ENCODE assay signal across 9 mouse cellular contexts in genomic region chr3:130760711-130761435, GRCm38 (mm10). TPM values are rescaled to one million over a fixed set of nuclear protein-coding genes. Genes with fewer than 3 reads are reported as not detected.
DNase-seq lines count a peak whose midpoint lies in the region; ATAC-seq and TF ChIP-seq lines count a peak whose summit lies in the region.
"Had no signal": no experiment of that assay in that cellular context is flagged by ENCODE, and none has a peak within 500 bp of the region (broad histone marks: within the 10 kb centered on the region; RNA-seq: fewer than 3 reads in every experiment).

No protein-coding gene starts in this region.

- peak; percentile 5 for DNase-seq in liver, adult 2 months (ENCODE audit: extremely low read depth, low read depth, low spot score)
- peak; percentile 83 for DNase-seq in adrenal gland, postnatal 14 days
- DNase-seq in kidney, postnatal 36 days, result peak; percentile 35 to 77
- DNase-seq in retina, postnatal 7 days (ENCODE audit: low read depth, low spot score), result peak; percentile 47

- TF ChIP-seq CTCF in liver, adult 2 months (IDR thresholded peaks at IDR 0.05; ENCODE audit: low read depth, low read length), result peak; percentile 49; the same call in 1 of the 2 replicates

- no peaks in the 10 kb centered on the region for H3K4me1 ChIP-seq in liver, adult 2 months (ENCODE audit: control insufficient read depth, insufficient read depth, low read length)
- H3K4me1 ChIP-seq in liver, embryonic 12.5 days, result no peaks in the 10 kb centered on the region
- peaks cover 30% of the 10 kb centered on the region for H3K4me1 ChIP-seq in embryonic facial prominence, embryonic 13.5 days
- H3K4me1 ChIP-seq in lung, embryonic 15.5 days, result 0 out of 2 replicates have a peak, but pooled peaks cover 3% of the 10 kb centered on the region
- H3K4me1 ChIP-seq: heart, embryonic 13.5 days had no signal

- 53% methylated on average over 24 of the region's 24 CpGs for WGBS in liver, adult 2 months
- 53% methylated on average over 24 of the region's 24 CpGs for WGBS in liver, embryonic 12.5 days (ENCODE audit: insufficient replicate concordance)
- 42% methylated on average over 24 of the region's 24 CpGs for WGBS in embryonic facial prominence, embryonic 13.5 days
- WGBS in lung, embryonic 15.5 days, result 44% methylated on average over 24 of the region's 24 CpGs

- no peak overlapping the region for H3K4me2 ChIP-seq in liver, embryonic 12.5 days
- H3K4me2 ChIP-seq in embryonic facial prominence, embryonic 13.5 days, result peak overlapping the region; percentile 26
- peak overlapping the region; percentile 32; the same call in 1 of the 2 replicates for H3K4me2 ChIP-seq in lung, embryonic 15.5 days
- H3K4me2 ChIP-seq: heart, embryonic 13.5 days had no signal

- H3K9me3 ChIP-seq in liver, embryonic 12.5 days (replicated peaks), result no peaks in the 10 kb centered on the region
- no peaks in the 10 kb centered on the region for H3K9me3 ChIP-seq in embryonic facial prominence, embryonic 13.5 days
- H3K9me3 ChIP-seq in lung, embryonic 15.5 days, result no peaks in the 10 kb centered on the region
- H3K9me3 ChIP-seq: heart, embryonic 13.5 days had no signal

- H3K9ac ChIP-seq in liver, adult 2 months (ENCODE audit: low read depth, low read length), result no peak overlapping the region
- H3K9ac ChIP-seq in liver, embryonic 12.5 days, result no peak overlapping the region
- no peak overlapping the region for H3K9ac ChIP-seq in embryonic facial prominence, embryonic 13.5 days
- no peak overlapping the region for H3K9ac ChIP-seq in lung, embryonic 15.5 days
- H3K9ac ChIP-seq: heart, embryonic 13.5 days had no signal

- no peaks in the 10 kb centered on the region for H3K79me2 ChIP-seq in liver, adult 2 months (ENCODE audit: control insufficient read depth, insufficient read depth, low read length)

- no peak for ATAC-seq in liver, embryonic 12.5 days
- ATAC-seq in embryonic facial prominence, embryonic 13.5 days (ENCODE audit: insufficient number of reproducible peaks, insufficient read depth, low FRiP score, low TSS enrichment, low read depth), result no peak
- ATAC-seq in lung, embryonic 15.5 days (ENCODE audit: borderline replicate concordance, extremely low read depth, low FRiP score, low TSS enrichment), result no peak
- ATAC-seq in activated CD4-positive, CD25-positive, alpha-beta regulatory T cell, adult 4 months, result no peak

- H3K27ac ChIP-seq in liver, adult 2 months (replicated peaks; ENCODE audit: insufficient read depth, low read depth, low read length), result no peak overlapping the region
- H3K27ac ChIP-seq in liver, embryonic 12.5 days, result no peak overlapping the region
- H3K27ac ChIP-seq in embryonic facial prominence, embryonic 13.5 days, result peak overlapping the region; percentile 44; the same call in 1 of the 2 replicates
- no peak overlapping the region for H3K27ac ChIP-seq in lung, embryonic 15.5 days
- H3K27ac ChIP-seq: heart, embryonic 13.5 days had no signal

- no peak overlapping the region for H3K4me3 ChIP-seq in liver, adult 2 months (ENCODE audit: insufficient read depth, low read depth, low read length)
- no peak overlapping the region for H3K4me3 ChIP-seq in liver, embryonic 12.5 days
- H3K4me3 ChIP-seq in embryonic facial prominence, embryonic 13.5 days, result no peak overlapping the region
- H3K4me3 ChIP-seq in lung, embryonic 15.5 days, result no peak overlapping the region
- H3K4me3 ChIP-seq: heart, embryonic 13.5 days had no signal

- TF ChIP-seq POLR2A in liver, adult 2 months (IDR thresholded peaks at IDR 0.05; ENCODE audit: extremely low read depth, insufficient read depth, low read length), result no peak

- H3K36me3 ChIP-seq in liver, adult 2 months (ENCODE audit: control insufficient read depth, insufficient read depth, low read length), result no peaks in the 10 kb centered on the region
- H3K36me3 ChIP-seq in liver, embryonic 12.5 days, result no peaks in the 10 kb centered on the region
- H3K36me3 ChIP-seq in embryonic facial prominence, embryonic 13.5 days, result no peaks in the 10 kb centered on the region
- H3K36me3 ChIP-seq in lung, embryonic 15.5 days, result no peaks in the 10 kb centered on the region
- H3K36me3 ChIP-seq: heart, embryonic 13.5 days had no signal

- H3K27me3 ChIP-seq in liver, adult 2 months (ENCODE audit: control insufficient read depth, insufficient read depth, low read length), result no peaks in the 10 kb centered on the region
- H3K27me3 ChIP-seq in liver, embryonic 12.5 days (replicated peaks), result no peaks in the 10 kb centered on the region
- no peaks in the 10 kb centered on the region for H3K27me3 ChIP-seq in embryonic facial prominence, embryonic 13.5 days
- H3K27me3 ChIP-seq in lung, embryonic 15.5 days, result no peaks in the 10 kb centered on the region
- H3K27me3 ChIP-seq: heart, embryonic 13.5 days had no signal

RNA-seq across cellular contexts. Expression of gene Rpl34, which starts 30.7 kb away (rescaled TPM):
- 688 and 745 TPM in 2 replicates for total RNA-seq in liver, adult 2 months (2014; rRNA removed)
- polyA plus RNA-seq in liver, adult 2 months (2012; rRNA removed), result 420 and 499 TPM in 2 replicates
- polyA plus RNA-seq in liver, embryonic 12.5 days (2016; fragmentation: Nextera tagmentation; extraction: Ambion mirVana), result 756 and 816 TPM in 2 replicates
- 654 and 801 TPM in 2 replicates for total RNA-seq in adrenal gland, postnatal 14 days (2021)
- polyA plus RNA-seq in embryonic facial prominence, embryonic 13.5 days (2015; fragmentation: Nextera tagmentation; extraction: Ambion mirVana), result 960 and 1,059 TPM in 2 replicates
- 833 and 930 TPM in 2 replicates for polyA plus RNA-seq in lung, embryonic 15.5 days (2015; fragmentation: Nextera tagmentation; extraction: Ambion mirVana)
- polyA plus RNA-seq in activated CD4-positive, CD25-positive, alpha-beta regulatory T cell, adult 4 months (2017; shearing (Covaris generic)), result 1,000 to 10,000 TPM; 1,918 to 2,174 TPM

RNA-seq across cellular contexts. Expression of gene Ostc, which starts 51.6 kb away (rescaled TPM):
- total RNA-seq in liver, adult 2 months (2014; rRNA removed), result 130 and 135 TPM in 2 replicates
- 42.9 and 49.5 TPM in 2 replicates for polyA plus RNA-seq in liver, adult 2 months (2012; rRNA removed)
- 215 and 221 TPM in 2 replicates for polyA plus RNA-seq in liver, embryonic 12.5 days (2016; fragmentation: Nextera tagmentation; extraction: Ambion mirVana)
- total RNA-seq in adrenal gland, postnatal 14 days (2021), result 94.0 and 97.0 TPM in 2 replicates
- 407 and 439 TPM in 2 replicates for polyA plus RNA-seq in embryonic facial prominence, embryonic 13.5 days (2015; fragmentation: Nextera tagmentation; extraction: Ambion mirVana)
- polyA plus RNA-seq in lung, embryonic 15.5 days (2015; fragmentation: Nextera tagmentation; extraction: Ambion mirVana), result 393 and 404 TPM in 2 replicates
- polyA plus RNA-seq in activated CD4-positive, CD25-positive, alpha-beta regulatory T cell, adult 4 months (2017; shearing (Covaris generic)), result 100 to 1,000 TPM; 214 to 219 TPM

Comparison
In these comparisons a context has a peak if more than half of its experiments do, and no peak if none do; other contexts are left out.
1. DNase-seq: peak in every context shown above with its lines; median percentile 83 in adrenal gland, postnatal 14 days; 56 in kidney, postnatal 36 days; 47 in retina, postnatal 7 days; 5 in liver, adult 2 months.